Mouse (Mus musculus): ENCODE measurements at regions not wholly inside any gene's neighbourhood (a gene's known extent, or its start where the extent isn't known, plus 50 kb on each side); places are given as distances from the start of the nearest gene placed in this dataset.

- no peaks in the 10 kb centered on the region for H3K27me3 ChIP-seq (ENCODE audit: control insufficient read depth, insufficient read depth, low read length)
- no peak overlapping the region for H3K27ac ChIP-seq (replicated peaks; ENCODE audit: low read depth, low read length)
- ATAC-seq (ENCODE audit: low FRiP score, low read depth) (no peak), DNase-seq (ENCODE audit: low spot score) (no peak)
- no peaks in the 10 kb centered on the region for H3K9me3 ChIP-seq (ENCODE audit: control insufficient read depth, low read length)
- no peak for TF ChIP-seq POLR2A (IDR thresholded peaks at IDR 0.05; ENCODE audit: borderline replicate concordance, extremely low read depth, insufficient read depth, insufficient read length)
- no peak overlapping the region for H3K4me2 ChIP-seq (replicated peaks; ENCODE audit: low read depth, low read length, severe bottlenecking)
- WGBS, result 74% methylated on average over 10 of the region's 10 CpGs
- no peaks in the 10 kb centered on the region for H3K36me3 ChIP-seq (ENCODE audit: control insufficient read depth, insufficient read depth, low read length)
- H3K4me3 ChIP-seq (replicated peaks; ENCODE audit: low read length), result no peak overlapping the region
- no peak overlapping the region for H3K9ac ChIP-seq (ENCODE audit: low read depth, low read length, severe bottlenecking)
- no peaks in the 10 kb centered on the region for H3K4me1 ChIP-seq (ENCODE audit: control insufficient read depth, insufficient read depth, low read length)
These were observed 116.4 kb downstream of the Zfp281 start for GRCm38 (mm10) chr1:136741061-136741460.

- H3K9ac ChIP-seq (ENCODE audit: low read depth, low read length, severe bottlenecking), result no peak overlapping the region
These were observed 124.5 kb downstream of the Zfp281 start for GRCm38 (mm10) chr1:136749188-136749587.

GRCm38 (mm10) chr1:136751464-136752191, 126.9 kb downstream of the Zfp281 start:
- WGBS, result 68% methylated on average over 14 of the region's 14 CpGs
- H3K27ac ChIP-seq (replicated peaks; ENCODE audit: low read depth, low read length), result no peak overlapping the region
- no peak for TF ChIP-seq POLR2A (IDR thresholded peaks at IDR 0.05; ENCODE audit: borderline replicate concordance, extremely low read depth, insufficient read depth, insufficient read length)
- no peak for DNase-seq (ENCODE audit: low spot score)
- no peaks in the 10 kb centered on the region for H3K27me3 ChIP-seq (ENCODE audit: control insufficient read depth, insufficient read depth, low read length)
- H3K4me1 ChIP-seq (ENCODE audit: control insufficient read depth, insufficient read depth, low read length), result no peaks in the 10 kb centered on the region
- H3K9me3 ChIP-seq (ENCODE audit: control insufficient read depth, low read length), result no peaks in the 10 kb centered on the region
- H3K4me3 ChIP-seq (replicated peaks; ENCODE audit: low read length), result no peak overlapping the region
- no peaks in the 10 kb centered on the region for H3K36me3 ChIP-seq (ENCODE audit: control insufficient read depth, insufficient read depth, low read length)
- H3K9ac ChIP-seq (ENCODE audit: low read depth, low read length, severe bottlenecking), result no peak overlapping the region
- ATAC-seq (ENCODE audit: low FRiP score, low read depth), result no peak
- H3K4me2 ChIP-seq (replicated peaks; ENCODE audit: low read depth, low read length, severe bottlenecking), result no peak overlapping the region

More at GRCm38 (mm10) chr1:136749188-136749587, 124.5 kb downstream of the Zfp281 start:
- H3K27ac ChIP-seq (replicated peaks; ENCODE audit: low read depth, low read length), result no peak overlapping the region
- H3K36me3 ChIP-seq (ENCODE audit: control insufficient read depth, insufficient read depth, low read length), result no peaks in the 10 kb centered on the region
- H3K9me3 ChIP-seq (ENCODE audit: control insufficient read depth, low read length), result no peaks in the 10 kb centered on the region
- H3K4me2 ChIP-seq (replicated peaks; ENCODE audit: low read depth, low read length, severe bottlenecking), result no peak overlapping the region
- TF ChIP-seq POLR2A (IDR thresholded peaks at IDR 0.05; ENCODE audit: borderline replicate concordance, extremely low read depth, insufficient read depth, insufficient read length), result no peak
- ATAC-seq (ENCODE audit: low FRiP score, low read depth), result no peak
- WGBS, result 56% methylated on average over 8 of the region's 8 CpGs
- no peak overlapping the region for H3K4me3 ChIP-seq (replicated peaks; ENCODE audit: low read length)
- H3K4me1 ChIP-seq (ENCODE audit: control insufficient read depth, insufficient read depth, low read length), result no peaks in the 10 kb centered on the region
- no peak for DNase-seq (ENCODE audit: low spot score)
- no peaks in the 10 kb centered on the region for H3K27me3 ChIP-seq (ENCODE audit: control insufficient read depth, insufficient read depth, low read length)

- no peak for DNase-seq (ENCODE audit: low spot score)
- 94% methylated on average over 6 of the region's 6 CpGs for WGBS
- H3K9ac ChIP-seq (ENCODE audit: low read depth, low read length, severe bottlenecking), result no peak overlapping the region
- H3K27me3 ChIP-seq (ENCODE audit: control insufficient read depth, insufficient read depth, low read length), result no peaks in the 10 kb centered on the region
- H3K4me2 ChIP-seq (replicated peaks; ENCODE audit: low read depth, low read length, severe bottlenecking), result no peak overlapping the region
- TF ChIP-seq POLR2A (IDR thresholded peaks at IDR 0.05; ENCODE audit: borderline replicate concordance, extremely low read depth, insufficient read depth, insufficient read length), result no peak
- H3K4me1 ChIP-seq (ENCODE audit: control insufficient read depth, insufficient read depth, low read length), result no peaks in the 10 kb centered on the region
- H3K9me3 ChIP-seq (ENCODE audit: control insufficient read depth, low read length), result no peaks in the 10 kb centered on the region
- no peak for ATAC-seq (ENCODE audit: low FRiP score, low read depth)
- no peak overlapping the region for H3K27ac ChIP-seq (replicated peaks; ENCODE audit: low read depth, low read length)
- H3K36me3 ChIP-seq (ENCODE audit: control insufficient read depth, insufficient read depth, low read length), result no peaks in the 10 kb centered on the region
- H3K4me3 ChIP-seq (replicated peaks; ENCODE audit: low read length), result no peak overlapping the region
These were observed 129.6 kb downstream of the Zfp281 start for GRCm38 (mm10) chr1:136754286-136754685.

- WGBS, result 72% methylated on average over 10 of the region's 10 CpGs
- Histone ChIP-seq H3K4me2 (replicated peaks; ENCODE audit: low read depth, low read length, severe bottlenecking) (no peak overlapping the region), H3K27me3 (ENCODE audit: control insufficient read depth, insufficient read depth, low read length) (no peaks in the 10 kb centered on the region), H3K9me3 (ENCODE audit: control insufficient read depth, low read length) (no peaks in the 10 kb centered on the region), H3K36me3 (ENCODE audit: control insufficient read depth, insufficient read depth, low read length) (no peaks in the 10 kb centered on the region), H3K4me3 (replicated peaks; ENCODE audit: low read length) (no peak overlapping the region), H3K27ac (replicated peaks; ENCODE audit: low read depth, low read length) (no peak overlapping the region), H3K9ac (ENCODE audit: low read depth, low read length, severe bottlenecking) (no peak overlapping the region), H3K4me1 (ENCODE audit: control insufficient read depth, insufficient read depth, low read length) (no peaks in the 10 kb centered on the region)
- DNase-seq (ENCODE audit: low spot score), result no peak
- ATAC-seq (ENCODE audit: low FRiP score, low read depth), result no peak
- TF ChIP-seq POLR2A (IDR thresholded peaks at IDR 0.05; ENCODE audit: borderline replicate concordance, extremely low read depth, insufficient read depth, insufficient read length), result no peak
These were observed 134.0 kb downstream of the Zfp281 start for GRCm38 (mm10) chr1:136758730-136759129.

All from limb, embryonic 14.5 days (tissue).